Mouse (Mus musculus) urinary bladder, adult 18-20 months (tissue): ENCODE measurements around the gene St8sia1.

Source experiments
- DNase-seq, 2 experiments: peaks; one replicate each; pipeline ENCODE4 v3.0.0; 2022; ENCODE audit warnings: low spot score in 2 of 2, mixed read lengths in 2 of 2

Gene St8sia1

GRCm38 (mm10) chr6:142945461-142945860 lies 18.8 kb downstream of the St8sia1 start:
- no peak for DNase-seq

GRCm38 (mm10) chr6:142944470-142944869 lies 19.8 kb downstream of the St8sia1 start:
- DNase-seq: no peak

DNA sequence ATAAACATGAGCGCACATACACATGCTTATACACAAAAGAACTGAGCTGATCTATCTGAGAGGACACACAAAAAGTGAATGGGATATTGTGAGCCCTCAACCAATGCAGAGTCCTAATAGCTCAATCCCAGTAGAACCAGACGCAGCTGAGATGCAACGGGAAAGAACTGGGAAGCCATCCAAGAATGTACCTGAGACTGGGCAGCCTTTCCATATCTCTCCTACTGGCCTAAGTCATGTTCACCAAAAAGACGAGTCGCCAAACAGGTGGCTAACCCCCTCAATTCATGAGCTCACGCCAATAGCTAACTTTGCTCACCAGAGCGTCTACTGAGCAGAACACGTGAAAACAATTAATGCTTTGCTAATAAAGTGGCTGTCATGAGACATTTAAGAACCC lies 20.8 kb downstream of the St8sia1 start:
- no peak for DNase-seq

- DNase-seq: no peak
Observed at GRCm38 (mm10) chr6:142941596-142942381, 22.5 kb downstream of the St8sia1 start.

DNA sequence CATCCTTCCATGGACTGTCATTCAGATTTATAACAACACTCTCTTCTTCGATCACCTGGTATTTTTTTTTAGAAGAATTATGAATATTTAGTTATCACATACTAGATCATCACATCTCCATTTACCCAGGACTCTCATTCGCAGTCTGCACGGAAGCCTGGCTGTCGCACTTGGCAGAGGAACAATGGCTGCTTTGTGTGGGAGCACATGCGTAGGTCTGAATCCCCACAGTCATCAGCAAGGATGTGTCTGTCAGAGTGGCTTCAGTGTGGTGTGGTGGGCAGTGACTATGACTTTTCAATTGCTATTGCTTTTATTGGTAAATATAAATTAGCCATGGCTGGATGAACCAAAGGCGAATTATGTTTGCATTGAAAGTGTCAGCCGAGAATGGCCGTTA lies 23.2 kb downstream of the St8sia1 start:
- no peak for DNase-seq

DNA sequence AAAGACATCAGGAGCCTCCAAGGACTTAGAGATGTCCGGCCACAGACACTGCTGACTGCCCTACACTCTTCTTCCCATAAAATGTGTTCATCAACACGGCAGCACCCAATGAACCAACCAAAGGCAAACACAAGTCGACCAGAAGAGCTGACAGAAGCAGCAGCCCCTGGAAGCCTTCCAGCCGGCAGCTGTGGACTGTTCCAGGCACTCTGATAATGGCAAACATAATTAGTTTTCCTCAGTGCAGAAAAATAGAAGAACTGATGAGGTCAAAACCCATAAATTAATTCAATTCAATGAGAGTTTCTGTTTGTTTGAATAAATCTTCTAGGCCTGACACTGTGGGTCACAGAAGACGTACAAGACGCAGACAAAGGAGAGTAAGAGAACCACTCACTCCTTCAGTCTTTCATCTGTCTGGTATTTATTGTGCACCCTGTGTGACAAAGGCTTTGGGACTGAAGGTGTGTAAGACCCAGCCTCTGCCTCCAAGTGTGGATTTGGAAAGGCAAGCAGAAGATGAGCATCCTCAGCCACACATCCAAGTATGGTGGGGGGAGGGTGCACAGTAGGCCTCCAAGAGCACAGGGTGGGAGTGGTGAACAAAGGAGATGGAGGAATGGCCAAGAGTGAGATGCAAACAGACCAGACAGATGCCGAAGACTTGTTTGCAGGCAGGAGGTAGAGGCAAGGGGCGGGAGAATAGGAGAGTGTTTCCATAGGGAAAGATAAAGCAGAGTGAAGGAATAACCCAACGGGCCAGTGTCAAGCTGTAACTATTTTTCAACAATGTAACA lies 25.5 kb downstream of the St8sia1 start:
- no peak for DNase-seq

DNA sequence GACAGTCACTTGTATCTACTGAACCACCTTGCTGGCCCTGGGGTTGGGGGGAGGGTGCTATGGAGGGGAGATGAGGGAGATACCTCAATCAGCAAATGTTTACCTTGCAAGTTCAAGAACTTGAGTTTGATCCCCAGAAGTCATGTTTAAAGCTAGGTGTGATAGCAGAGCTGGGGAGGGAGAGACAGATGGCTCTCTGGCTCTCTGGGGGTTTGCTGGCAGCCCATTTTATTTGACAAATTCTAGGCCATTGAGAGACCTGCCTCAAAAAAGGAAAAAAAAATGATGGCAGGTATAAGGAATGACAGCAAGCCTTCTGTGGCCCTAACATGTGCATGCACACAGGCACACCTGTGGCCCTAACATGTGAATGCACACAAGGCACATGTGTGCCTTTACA lies 26.2 kb downstream of the St8sia1 start:
- no peak for DNase-seq

GRCm38 (mm10) chr6:142932582-142932981 lies 31.7 kb downstream of the St8sia1 start:
- DNase-seq: no peak

- DNase-seq: no peak
Observed at GRCm38 (mm10) chr6:142932144-142932543, 32.1 kb downstream of the St8sia1 start.

DNA sequence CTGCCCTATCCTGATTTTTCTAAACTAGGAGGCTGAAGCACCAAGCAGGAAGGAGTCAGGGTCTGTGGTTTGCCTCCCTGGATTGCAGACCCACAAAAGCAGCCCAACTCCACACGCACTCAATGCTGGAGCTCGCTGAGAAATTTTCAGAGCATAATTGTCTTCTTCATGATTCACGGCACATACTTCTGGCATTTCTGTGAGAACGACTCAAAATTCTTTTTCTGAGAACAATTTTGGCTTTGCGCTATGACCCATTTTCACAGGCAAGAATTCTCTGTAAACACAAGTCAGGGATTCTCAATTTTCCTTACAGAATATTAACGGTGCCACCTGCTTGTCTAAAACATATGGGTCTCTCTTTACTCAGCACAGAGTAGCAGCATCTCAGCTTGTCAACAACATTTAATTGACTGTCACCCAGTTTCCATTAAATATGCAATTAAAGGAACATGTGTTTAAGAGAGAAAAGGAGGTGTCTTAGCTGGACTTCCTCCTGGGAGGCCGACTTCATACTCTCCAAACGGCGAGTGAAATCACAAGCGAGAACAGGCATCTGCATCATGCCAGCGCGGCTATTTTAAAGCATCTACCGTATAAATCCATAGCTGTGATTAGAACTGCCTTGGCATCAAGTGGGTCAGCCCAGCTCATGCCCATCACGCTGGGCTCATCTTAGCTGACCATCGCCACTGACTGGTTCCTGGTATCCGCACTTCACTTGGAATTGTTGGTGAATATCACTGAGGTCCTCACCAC lies 35.5 kb downstream of the St8sia1 start:
- no peak for DNase-seq

DNA sequence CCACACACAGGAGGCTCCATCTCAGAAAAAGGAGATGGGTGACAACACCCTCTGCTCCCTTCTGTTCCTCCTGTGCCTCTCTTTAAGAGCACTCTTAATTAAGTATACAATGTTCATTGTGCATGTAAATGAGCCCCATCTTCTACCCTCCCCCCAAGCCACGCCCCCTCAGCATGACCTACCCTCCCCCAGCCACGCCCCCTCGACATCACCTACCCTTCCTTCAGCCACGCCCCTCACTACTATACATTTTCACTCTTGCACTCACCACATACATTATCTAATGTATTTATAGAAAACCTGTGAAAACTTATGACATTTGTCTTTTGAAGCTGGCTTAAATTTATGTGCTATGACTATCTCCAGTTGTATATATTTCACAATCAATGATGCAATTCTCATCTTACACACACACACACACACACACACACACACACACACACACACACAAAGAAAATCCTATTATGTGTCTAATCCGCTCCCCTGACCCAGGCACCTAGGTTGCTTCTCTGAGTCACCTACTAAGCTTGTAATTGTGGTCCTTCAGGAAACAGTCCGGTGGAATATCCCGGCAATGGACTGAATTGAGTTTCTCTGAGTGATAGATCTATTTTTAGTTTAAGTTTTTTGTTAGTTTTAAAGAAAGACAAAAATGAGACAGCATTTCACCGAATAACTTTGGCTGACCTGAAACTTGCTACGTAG lies 37.2 kb downstream of the St8sia1 start:
- no peak for DNase-seq

DNA sequence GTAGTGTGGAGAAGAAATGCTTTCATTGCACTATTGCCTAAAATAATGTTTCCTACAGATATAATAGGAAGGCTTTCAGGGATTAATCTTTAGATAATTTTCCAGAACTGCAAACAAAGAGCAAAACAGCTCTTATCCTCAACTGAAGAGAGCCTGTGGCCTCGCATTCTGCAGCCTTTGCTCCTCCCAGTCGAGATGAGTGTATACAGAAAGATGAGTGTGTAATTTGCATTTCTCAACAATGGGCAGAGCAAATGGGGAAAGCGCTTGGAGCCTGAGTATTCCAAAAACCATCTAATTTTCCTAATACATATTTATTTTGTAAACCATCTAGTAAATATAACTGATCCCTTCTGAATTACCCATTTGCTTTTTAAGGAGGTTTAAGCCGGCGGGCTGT lies 38.3 kb downstream of the St8sia1 start:
- DNase-seq: no peak

- no peak for DNase-seq
Observed at GRCm38 (mm10) chr6:142925374-142925773, 38.9 kb downstream of the St8sia1 start.

- no peak for DNase-seq
Observed at GRCm38 (mm10) chr6:142920901-142921300, 43.4 kb downstream of the St8sia1 start.

DNA sequence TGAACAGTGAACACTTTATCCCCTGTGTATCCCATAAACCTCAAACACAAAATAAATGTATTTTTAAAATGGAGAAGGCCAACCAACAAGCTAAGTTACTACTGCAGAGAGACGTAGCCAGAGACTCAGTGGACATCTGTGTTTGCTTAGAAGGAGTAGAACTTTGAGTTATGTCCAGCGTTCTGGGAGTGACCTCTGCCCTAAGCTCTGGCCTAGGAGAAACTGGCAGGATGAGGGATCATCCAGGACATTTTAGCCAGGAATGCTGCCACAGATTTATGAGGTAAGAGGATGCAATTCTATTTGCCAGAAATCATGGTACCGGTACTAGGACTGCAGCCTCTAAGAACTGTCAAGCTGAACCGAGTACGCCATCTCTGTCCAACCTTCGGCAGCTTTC lies 45.6 kb downstream of the St8sia1 start:
- no peak for DNase-seq

DNA sequence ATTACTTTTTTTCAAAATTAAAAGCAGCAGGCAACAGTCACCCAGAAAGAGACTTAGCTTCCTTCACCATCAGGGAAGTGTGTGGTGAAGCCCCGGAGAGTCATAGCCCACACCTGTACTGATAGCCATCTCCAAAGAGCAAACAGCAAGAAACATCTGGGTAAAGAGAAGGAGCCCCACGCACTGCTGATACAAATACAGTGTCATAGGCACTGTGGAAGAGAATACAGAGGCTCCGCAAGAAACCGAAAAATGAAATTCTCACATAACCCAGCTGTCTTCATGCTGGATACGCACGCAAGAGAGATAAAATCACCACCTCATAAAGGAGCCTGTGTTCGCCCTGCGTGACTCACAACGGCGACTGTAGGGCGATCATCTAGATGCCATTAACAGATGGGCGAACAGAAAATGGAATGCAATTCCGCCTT lies 46.8 kb downstream of the St8sia1 start:
- DNase-seq: peak in 1 of 2 experiments; percentile 5

- DNase-seq: no peak
Observed at GRCm38 (mm10) chr6:142916271-142916941, 47.8 kb downstream of the St8sia1 start.

DNA sequence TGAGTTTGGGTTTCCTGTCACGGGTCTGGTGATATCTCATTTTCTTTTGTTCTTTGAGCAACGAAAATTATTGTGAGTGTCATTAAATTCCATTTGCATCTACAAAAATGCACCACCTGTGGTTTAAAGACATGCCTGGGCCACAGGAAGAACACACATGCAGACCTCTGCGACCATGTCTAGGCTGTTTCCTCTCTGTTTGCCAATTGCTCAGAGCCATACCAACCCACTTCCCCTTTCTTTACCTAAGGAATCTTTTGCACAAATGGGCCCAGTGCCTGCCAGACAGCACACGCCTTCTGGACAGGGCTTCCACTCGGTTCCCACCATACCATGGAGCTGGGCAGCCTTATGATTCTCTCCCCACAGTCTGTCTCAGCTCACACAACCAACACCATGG lies 48.8 kb downstream of the St8sia1 start:
- no peak for DNase-seq

DNA sequence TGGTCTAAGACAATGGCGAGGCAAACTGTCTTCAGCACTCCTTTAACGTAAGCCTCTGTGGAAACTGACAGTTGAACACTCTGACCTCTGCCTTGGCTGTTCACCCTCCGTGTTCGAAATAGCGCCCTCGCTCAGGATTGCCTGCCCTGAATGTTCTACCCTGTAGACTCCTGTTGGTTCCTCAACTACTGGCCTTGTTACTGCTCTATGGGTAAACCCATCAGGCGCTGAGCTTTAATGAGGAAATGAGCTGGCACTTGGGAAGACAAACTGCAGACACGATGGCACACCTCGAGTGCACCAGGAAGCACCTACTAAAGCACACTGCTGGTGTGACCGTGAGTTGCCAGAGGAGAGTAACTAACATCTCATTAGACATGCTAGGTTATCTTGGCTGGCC lies 49.6 kb downstream of the St8sia1 start:
- DNase-seq: no peak

DNA sequence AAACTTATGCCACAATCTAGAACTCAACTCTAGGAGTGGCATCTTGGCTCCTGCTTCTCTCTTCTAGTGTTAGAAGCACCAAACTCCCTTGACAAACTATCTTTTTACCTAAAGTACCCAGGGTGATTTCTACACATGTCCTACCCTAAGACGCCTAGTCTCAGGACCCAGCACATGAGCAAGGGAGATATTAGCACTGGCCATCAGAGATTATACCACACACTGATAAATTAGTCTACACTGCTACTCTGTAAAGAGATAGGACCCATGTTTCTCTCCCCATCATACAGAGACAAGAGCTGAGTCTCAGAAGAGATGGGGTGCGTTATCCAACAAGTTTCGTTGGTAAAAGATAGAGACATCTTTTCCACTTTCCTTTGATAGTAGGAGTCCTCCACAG lies 53.0 kb downstream of the St8sia1 start:
- no peak for DNase-seq

GRCm38 (mm10) chr6:142910721-142911120 lies 53.5 kb downstream of the St8sia1 start:
- no peak for DNase-seq
